Mouse (Mus musculus) lung, postnatal 0 days (tissue): ENCODE results near the gene Abi2. TPM values are rescaled to one million over a fixed set of nuclear protein-coding genes. Genes with fewer than 3 reads are reported as not detected.

Experiments
- ATAC-seq: fragments of 200-750 bp; cut with Nextera tagmentation; 2 replicates; pipeline ENCODE4 v1.8.0; 2017; ENCODE audit warnings: moderate library complexity
- DNase-seq: peaks from one replicate; pipeline ENCODE4 v3.0.0-alpha.2; 2016; ENCODE audit warnings: low spot score
- H3K27ac ChIP-seq: fragments of 300-500 bp; sonication (generic); 2 replicates; pipeline ENCODE4 v1.5.1; 2014; ENCODE audit warnings: antibody characterized with exemption, mild to moderate bottlenecking, low read length, mixed read lengths
- H3K27me3 ChIP-seq: fragments of 300-500 bp; sonication (generic); replicated peaks from 2 replicates; pipeline ENCODE4 v1.6.1; 2014; ENCODE audit warnings: low read length, mixed read lengths; ENCODE audit not compliant: insufficient read depth
- H3K36me3 ChIP-seq: fragments of 300-500 bp; sonication (generic); 2 replicates; pipeline ENCODE4 v1.6.1; 2014; ENCODE audit warnings: low read length, mixed read lengths; ENCODE audit not compliant: insufficient read depth
- H3K4me1 ChIP-seq: fragments of 300-500 bp; sonication (generic); 2 replicates; pipeline ENCODE4 v1.6.1; 2014; ENCODE audit warnings: antibody characterized with exemption, low read depth, low read length, mixed read lengths; ENCODE audit not compliant: insufficient read depth
- H3K4me2 ChIP-seq: fragments of 300-500 bp; sonication (generic); replicated peaks from 2 replicates; pipeline ENCODE4 v1.6.1; 2014; ENCODE audit warnings: low read depth, mild to moderate bottlenecking, low read length, moderate library complexity, mixed read lengths
- H3K4me3 ChIP-seq: fragments of 300-500 bp; sonication (generic); 2 replicates; pipeline ENCODE4 v1.5.1; 2014; ENCODE audit warnings: low read depth, low read length
- H3K9ac ChIP-seq: fragments of 300-500 bp; sonication (generic); replicated peaks from 2 replicates; pipeline ENCODE4 v1.6.1; 2014; ENCODE audit warnings: low read depth, mild to moderate bottlenecking
- H3K9me3 ChIP-seq: fragments of 300-500 bp; sonication (generic); 2 replicates; pipeline ENCODE4 v1.6.1; 2016; ENCODE audit warnings: low read length, mixed read lengths
- CTCF ChIP-seq: IDR thresholded peaks from 2 replicates; pipeline ENCODE4 v1.5.1; 2016; ENCODE audit warnings: antibody characterized with exemption, mild to moderate bottlenecking
- EP300 ChIP-seq: IDR thresholded peaks from 2 replicates; pipeline ENCODE4 v1.6.1; 2016; ENCODE audit warnings: antibody characterized with exemption, mild to moderate bottlenecking, control low read depth
- WGBS: fragments of 180-500 bp; shearing (Covaris S2); extraction: QIAGEN DNeasy Blood & Tissue Kit; methylation state at CpG from one replicate; pipeline ENCODE4 v1.1.7; 2014; 5-methylcytosine and 5-hydroxymethylcytosine counted together
- polyA plus RNA-seq: library from polyadenylated mRNA; unstranded; fragments of >200 nt; fragmentation: Nextera tagmentation; extraction: Ambion mirVana; gene quantifications from 2 replicates; pipeline ENCODE4 v1.2.1, GENCODE M21; 2015

Abi2 gene
- 8.9 and 9.7 TPM in 2 replicates for polyA plus RNA-seq

DNA sequence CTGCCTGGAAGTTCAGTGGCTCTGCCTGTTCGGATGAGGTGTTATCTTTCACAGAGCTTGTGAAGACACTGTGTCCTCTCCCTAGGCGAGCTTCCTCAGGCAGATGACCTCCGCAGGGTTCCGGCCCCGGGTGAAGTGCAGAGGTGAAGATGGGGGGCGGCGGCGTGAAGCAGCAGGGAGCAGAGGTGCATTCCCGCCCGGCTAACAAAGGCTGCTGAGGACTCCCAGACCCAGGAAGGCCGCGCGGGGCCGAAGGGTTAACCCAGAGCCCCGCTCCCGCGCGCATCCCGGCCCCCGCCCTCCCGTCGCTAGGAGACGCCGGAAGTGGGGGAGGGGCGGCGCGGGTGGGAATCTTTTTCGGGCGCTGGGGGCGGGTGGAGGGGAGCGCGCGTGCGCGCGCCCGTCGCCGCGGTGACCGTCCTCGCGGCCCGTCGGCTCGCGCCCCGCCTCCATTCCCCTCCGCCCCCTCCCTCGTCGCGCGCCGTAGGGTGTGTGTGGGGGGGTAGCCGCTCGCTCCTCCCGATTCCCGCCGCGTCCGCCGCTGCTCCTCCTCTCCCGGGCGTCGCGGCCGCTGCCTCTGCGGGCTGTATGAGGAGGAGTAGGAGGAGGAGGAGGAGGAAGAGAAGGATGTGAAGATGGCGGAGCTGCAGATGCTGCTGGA lies at the start of gene Abi2:
Gene Abi2, plus strand, starts transcription at position 452 of the 661 bp plus-strand sequence.
- Histone ChIP-seq H3K36me3 (no peaks in the 10 kb centered on the region), H3K27ac (peak within 1 kb of the TSS; percentile 63), H3K27me3 (no peaks in the 10 kb centered on the region), H3K9ac (peak within 1 kb of the TSS; percentile 70), H3K9me3 (no peaks in the 10 kb centered on the region), H3K4me2 (peak within 1 kb of the TSS; percentile 85), H3K4me1 (no peaks in the 10 kb centered on the region), H3K4me3 (peak within 1 kb of the TSS; percentile 78)
- no peak for TF ChIP-seq CTCF
- TF ChIP-seq EP300, result no peak
- DNase-seq (peak; percentile 95), ATAC-seq (peak; percentile 95)
- 0% methylated on average over 30 of the region's 69 CpGs for WGBS

DNA sequence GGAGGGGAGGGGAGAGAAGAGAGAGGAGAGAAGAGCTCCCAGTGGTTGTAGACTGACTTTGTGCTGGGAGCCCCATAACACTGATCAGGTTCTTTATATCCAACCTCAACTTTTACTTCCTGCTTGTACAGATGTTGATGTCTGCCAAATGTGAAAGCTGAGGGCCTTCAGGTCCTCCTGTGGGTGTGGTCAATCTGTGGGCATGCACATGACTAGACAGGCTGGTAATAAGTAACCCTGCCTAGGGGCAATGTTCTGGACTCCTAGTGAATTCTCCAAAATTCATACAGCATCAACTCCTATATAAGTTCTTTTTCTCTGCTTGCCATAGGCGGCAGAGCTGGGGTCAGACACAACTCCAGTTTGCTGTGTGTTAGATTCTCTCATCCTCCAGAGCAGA lies 47.8 kb upstream of the Abi2 start:
- Histone ChIP-seq H3K27me3 (no peaks in the 10 kb centered on the region), H3K36me3 (no peaks in the 10 kb centered on the region), H3K9ac (no peak overlapping the region), H3K4me1 (no peaks in the 10 kb centered on the region), H3K4me2 (no peak overlapping the region), H3K9me3 (no peaks in the 10 kb centered on the region), H3K27ac (no peak overlapping the region), H3K4me3 (no peak overlapping the region)
- 100% methylated on average over 1 of the region's 1 CpGs for WGBS
- DNase-seq, result no peak
- ATAC-seq, result no peak
- no peak for TF ChIP-seq EP300
- no peak for TF ChIP-seq CTCF

DNA sequence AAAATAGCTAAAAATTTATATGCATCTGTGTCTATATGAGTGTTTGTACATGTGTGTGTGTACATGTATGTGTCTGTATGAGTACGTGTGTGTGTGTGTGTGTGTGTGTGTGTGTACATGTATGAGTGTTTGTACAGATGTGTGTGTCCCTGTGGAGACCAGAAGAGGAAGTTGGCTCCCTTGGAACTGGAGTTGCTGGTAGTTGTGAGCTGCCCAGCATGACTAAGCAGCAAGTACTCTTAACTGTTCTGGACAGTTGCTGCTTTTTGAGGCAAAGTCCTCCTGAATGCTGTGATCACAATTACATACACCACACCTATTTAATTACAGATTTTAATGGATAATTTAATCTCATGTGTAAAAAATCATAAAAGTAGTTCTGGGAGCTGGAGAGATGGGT lies 32.9 kb upstream of the Abi2 start:
- H3K27me3 ChIP-seq, result no peaks in the 10 kb centered on the region
- 88% methylated on average over 1 of the region's 1 CpGs for WGBS
- no peak overlapping the region for H3K4me2 ChIP-seq
- H3K27ac ChIP-seq, result no peak overlapping the region
- DNase-seq (no peak), ATAC-seq (no peak)
- no peak overlapping the region for H3K4me3 ChIP-seq
- peaks cover 3% of the 10 kb centered on the region; the same call in 1 of the 2 replicates for H3K36me3 ChIP-seq
- TF ChIP-seq CTCF (no peak), EP300 (no peak)
- no peaks in the 10 kb centered on the region for H3K9me3 ChIP-seq
- no peaks in the 10 kb centered on the region for H3K4me1 ChIP-seq
- H3K9ac ChIP-seq, result no peak overlapping the region

DNA sequence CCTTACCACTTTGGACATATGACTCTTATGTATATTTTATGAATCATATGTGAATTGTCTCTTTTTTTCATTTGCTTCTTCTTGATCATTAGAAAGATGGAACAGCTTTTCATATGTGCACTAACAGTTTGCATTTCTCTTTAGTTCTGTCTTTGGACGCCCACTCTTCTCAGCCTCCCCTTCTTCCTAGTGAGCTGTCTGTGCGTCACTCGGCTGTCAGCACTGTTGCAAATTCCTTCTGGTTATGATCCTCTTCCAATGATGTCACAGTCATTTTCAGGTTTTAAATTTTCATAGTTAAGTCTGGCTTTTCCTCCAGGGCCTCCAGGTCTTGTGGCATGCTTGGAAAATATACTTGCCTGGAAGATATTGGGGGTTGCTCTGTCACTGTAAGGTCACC lies 27.5 kb upstream of the Abi2 start:
- DNase-seq, result no peak
- TF ChIP-seq EP300 (no peak), CTCF (no peak)
- no peak overlapping the region for H3K4me2 ChIP-seq
- H3K4me1 ChIP-seq, result no peaks in the 10 kb centered on the region
- H3K9ac ChIP-seq, result no peak overlapping the region
- H3K9me3 ChIP-seq, result no peaks in the 10 kb centered on the region
- H3K4me3 ChIP-seq, result no peak overlapping the region
- 95% methylated on average over 3 of the region's 3 CpGs for WGBS
- H3K27ac ChIP-seq, result no peak overlapping the region
- ATAC-seq, result no peak
- H3K36me3 ChIP-seq, result no peaks in the 10 kb centered on the region
- no peaks in the 10 kb centered on the region for H3K27me3 ChIP-seq

DNA sequence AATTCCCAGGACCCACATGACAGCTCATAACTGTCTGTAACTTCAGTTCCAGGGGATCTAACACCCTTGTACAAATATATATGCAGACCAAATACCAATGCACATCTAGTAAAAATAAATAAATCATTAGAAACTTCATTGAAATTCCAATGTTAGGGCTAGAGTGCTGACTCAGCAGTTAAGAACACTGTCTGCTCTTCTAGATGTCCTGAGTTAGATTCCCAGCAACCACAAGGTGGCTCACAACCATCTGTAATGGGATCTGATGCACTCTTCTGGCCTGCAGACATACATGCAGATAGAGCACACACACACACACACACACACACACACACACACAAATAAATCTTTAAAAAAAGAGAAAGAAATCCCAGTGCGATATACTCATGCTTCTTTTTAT lies 4.6 kb upstream of the Abi2 start:
- no peak for DNase-seq
- TF ChIP-seq CTCF (peak; percentile 51), EP300 (no peak)
- Histone ChIP-seq H3K36me3 (no peaks in the 10 kb centered on the region), H3K27ac (no peak overlapping the region), H3K4me3 (no peak overlapping the region), H3K9ac (no peak overlapping the region), H3K27me3 (no peaks in the 10 kb centered on the region), H3K9me3 (no peaks in the 10 kb centered on the region), H3K4me2 (no peak overlapping the region), H3K4me1 (no peaks in the 10 kb centered on the region)
- 97% methylated on average over 1 of the region's 1 CpGs for WGBS
- no peak for ATAC-seq

DNA sequence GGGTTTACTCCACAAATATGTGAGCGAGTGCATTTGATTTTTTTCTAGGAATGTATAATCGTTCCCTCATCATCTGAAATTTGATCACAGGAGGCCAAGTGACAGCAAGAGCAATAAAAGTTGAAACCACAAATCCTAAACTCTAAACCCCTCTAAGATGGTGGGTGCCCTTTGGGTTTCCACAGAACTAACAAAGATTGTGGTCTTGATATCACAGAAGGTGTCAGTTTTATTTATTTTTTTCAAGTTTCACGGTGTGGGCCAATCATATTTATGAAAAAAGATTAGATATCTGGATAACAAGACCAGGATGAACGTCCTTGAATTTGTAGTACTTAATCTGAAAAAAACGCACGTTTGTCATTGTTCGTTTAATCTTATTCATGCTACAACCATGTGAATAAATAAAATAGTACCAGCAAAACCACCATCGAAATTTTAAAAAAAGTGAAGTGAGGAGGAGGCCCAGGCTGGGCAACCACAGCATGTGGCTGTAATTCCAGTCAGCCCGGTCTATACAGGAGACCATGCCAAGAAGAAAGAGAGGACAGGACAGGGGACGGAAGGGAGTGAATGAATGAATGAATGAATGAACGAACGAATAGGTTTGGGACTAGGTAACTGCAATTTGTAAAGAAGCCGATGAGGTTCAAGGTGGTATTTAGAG lies 785 bp upstream of the Abi2 start:
- DNase-seq (peak; percentile 10), ATAC-seq (peak; percentile 3; the same call in 1 of the 2 replicates)
- Histone ChIP-seq H3K4me2 (peak overlapping the region; percentile 85), H3K9ac (peak overlapping the region; percentile 70), H3K27me3 (no peaks in the 10 kb centered on the region), H3K9me3 (no peaks in the 10 kb centered on the region), H3K27ac (peak overlapping the region; percentile 63; the same call in 1 of the 2 replicates), H3K36me3 (no peaks in the 10 kb centered on the region), H3K4me3 (peak overlapping the region; percentile 78), H3K4me1 (no peaks in the 10 kb centered on the region)
- 17% methylated on average over 13 of the region's 13 CpGs for WGBS
- TF ChIP-seq CTCF (no peak), EP300 (no peak)
